Mouse (Mus musculus): ENCODE measurements around the gene Lgalsl. TPM values are rescaled to one million over a fixed set of nuclear protein-coding genes. Genes with fewer than 3 reads are reported as not detected.

Lgalsl gene
- polyA plus RNA-seq, 1 experiment from 2014 or later: 39.1 TPM

Other genes starting within 250 kb of the Lgalsl start
- gene Aftph, start 89.5 kb downstream of the Lgalsl start, polyA plus RNA-seq (2014; fragmentation: Nextera tagmentation; extraction: Ambion mirVana): 12.1 and 15.7 TPM in 2 replicates

Data from heart, embryonic 11.5 days (tissue).